Mouse (Mus musculus) C2C12 (cell line): ENCODE results near the gene Ndufv3.

ENCODE experiments used
- CEBPB ChIP-seq: IDR thresholded peaks from one replicate; pipeline ENCODE4 v1.6.1; 2011; ENCODE audit warnings: low read depth, mild to moderate bottlenecking, control low read depth, moderate library complexity
- CTCF ChIP-seq: IDR thresholded peaks from one replicate; pipeline ENCODE4 v1.5.1; 2011; ENCODE audit not compliant: control insufficient read depth, insufficient read depth, insufficient read length

GRCm38 (mm10) chr17:31525816-31526215 is 5.9 kb downstream of the Ndufv3 start:
- TF ChIP-seq CTCF (no peak), CEBPB (no peak)
